ENCODE assay signal across 8 mouse cellular contexts in the genomic region with DNA sequence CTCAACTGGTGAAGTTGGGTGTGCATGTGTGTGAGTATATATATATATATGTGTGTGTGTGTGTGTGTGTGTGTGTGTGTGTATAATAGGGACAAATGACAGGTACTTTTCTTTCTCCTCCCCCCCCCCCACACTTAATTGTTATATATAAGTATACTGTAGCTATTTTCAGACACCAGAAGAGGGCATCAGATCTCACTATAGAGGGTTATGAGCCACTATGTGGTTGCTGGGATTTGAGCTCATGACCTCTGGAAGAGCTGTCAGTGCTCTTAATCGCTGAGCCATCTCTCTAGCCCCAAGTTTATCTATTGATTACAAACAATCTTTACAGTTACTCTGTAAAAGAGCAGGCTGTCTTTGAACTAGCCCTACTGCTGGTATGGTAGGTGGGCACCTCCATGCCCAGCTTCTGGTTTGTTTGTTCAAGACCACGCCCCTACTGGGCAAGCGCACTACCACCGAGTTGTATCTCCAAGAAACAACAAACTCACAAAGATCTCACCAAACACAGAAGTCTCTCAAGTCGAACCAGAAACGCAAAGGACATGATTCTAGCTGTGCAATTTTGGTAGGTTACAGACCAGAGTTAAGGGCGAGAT. TPM values are rescaled to one million over a fixed set of nuclear protein-coding genes. Genes with fewer than 3 reads are reported as not detected.
DNase-seq lines count a peak whose midpoint lies in the region; ATAC-seq and TF ChIP-seq lines count a peak whose summit lies in the region.

No protein-coding gene starts in this region.

- H3K36me3 ChIP-seq in liver, adult 2 months (ENCODE audit: control insufficient read depth, insufficient read depth, low read length): peaks cover 7% of the 10 kb centered on the region
- H3K36me3 ChIP-seq in embryonic facial prominence, embryonic 11.5 days (replicated peaks; ENCODE audit: control insufficient read depth, insufficient read depth, low read depth, low read length): no peaks in the 10 kb centered on the region
- peaks cover 10% of the 10 kb centered on the region for H3K36me3 ChIP-seq in intestine, postnatal 0 days (ENCODE audit: control insufficient read depth, insufficient read depth)
- H3K36me3 ChIP-seq in neural tube, embryonic 15.5 days: peaks cover 10% of the 10 kb centered on the region

- H3K4me1 ChIP-seq in liver, adult 2 months (ENCODE audit: control insufficient read depth, insufficient read depth, low read length): no peaks in the 10 kb centered on the region; the same call in 1 of the 2 replicates
- 0 out of 2 replicates have a peak, but pooled peaks cover 3% of the 10 kb centered on the region for H3K4me1 ChIP-seq in embryonic facial prominence, embryonic 11.5 days (ENCODE audit: control insufficient read depth, insufficient read depth, low read length)
- H3K4me1 ChIP-seq in intestine, postnatal 0 days (replicated peaks; ENCODE audit: control insufficient read depth, insufficient read depth, low read length): 0 out of 2 replicates have a peak, but pooled peaks cover 4% of the 10 kb centered on the region
- H3K4me1 ChIP-seq in neural tube, embryonic 15.5 days: peaks cover 32% of the 10 kb centered on the region

- peak overlapping the region; percentile 49; the same call in 1 of the 2 replicates for H3K9ac ChIP-seq in liver, adult 2 months (ENCODE audit: low read depth, low read length)
- H3K9ac ChIP-seq in embryonic facial prominence, embryonic 11.5 days (replicated peaks; ENCODE audit: low read length): no peak overlapping the region
- H3K9ac ChIP-seq in intestine, postnatal 0 days (ENCODE audit: low read depth, low read length): no peak overlapping the region
- no peak overlapping the region for H3K9ac ChIP-seq in neural tube, embryonic 15.5 days (replicated peaks)

- H3K27ac ChIP-seq in liver, adult 2 months (replicated peaks; ENCODE audit: insufficient read depth, low read depth, low read length): peak overlapping the region; percentile 68
- H3K27ac ChIP-seq in embryonic facial prominence, embryonic 11.5 days (replicated peaks; ENCODE audit: low read depth, low read length): no peak overlapping the region
- H3K27ac ChIP-seq in intestine, postnatal 0 days (ENCODE audit: low read depth, low read length): peak overlapping the region; percentile 46; the same call in 1 of the 2 replicates
- H3K27ac ChIP-seq in neural tube, embryonic 15.5 days (replicated peaks): peak overlapping the region; percentile 64

- no peak for TF ChIP-seq POLR2A in liver, adult 2 months (IDR thresholded peaks at IDR 0.05; ENCODE audit: extremely low read depth, insufficient read depth, low read length)

- no peaks in the 10 kb centered on the region for H3K9me3 ChIP-seq in embryonic facial prominence, embryonic 11.5 days (replicated peaks; ENCODE audit: control insufficient read depth, low read length)
- H3K9me3 ChIP-seq in intestine, postnatal 0 days (ENCODE audit: control insufficient read depth): no peaks in the 10 kb centered on the region
- H3K9me3 ChIP-seq in neural tube, embryonic 15.5 days (replicated peaks): no peaks in the 10 kb centered on the region

- no peak for ATAC-seq in embryonic facial prominence, embryonic 11.5 days (replicated peaks; ENCODE audit: insufficient number of reproducible peaks, low FRiP score, low TSS enrichment, low read depth)
- peak; percentile 47 for ATAC-seq in intestine, postnatal 0 days
- ATAC-seq in neural tube, embryonic 15.5 days (ENCODE audit: low FRiP score): peak; percentile 71

- peak overlapping the region; percentile 66 for H3K4me2 ChIP-seq in embryonic facial prominence, embryonic 11.5 days (ENCODE audit: low read depth, low read length)
- peak overlapping the region; percentile 88 for H3K4me2 ChIP-seq in intestine, postnatal 0 days (replicated peaks; ENCODE audit: low read depth)
- peak overlapping the region; percentile 68 for H3K4me2 ChIP-seq in neural tube, embryonic 15.5 days

- DNase-seq in liver, adult 2 months (ENCODE audit: extremely low read depth, low read depth, low spot score): peak; percentile 69
- DNase-seq in liver: no peak
- DNase-seq in embryonic facial prominence, embryonic 11.5 days (ENCODE audit: low spot score): no peak
- no peak for DNase-seq in ovary, postnatal 14 days (ENCODE audit: low spot score)
- no peak for DNase-seq in cerebellum, adult 8-10 months
- DNase-seq in kidney, adult 8-10 months: no peak

- H3K79me2 ChIP-seq in liver, adult 2 months (ENCODE audit: control insufficient read depth, insufficient read depth, low read length): peaks cover 7% of the 10 kb centered on the region; the same call in 1 of the 2 replicates

- WGBS in liver, adult 2 months: under 1% methylated on average over 7 of the region's 7 CpGs
- WGBS in embryonic facial prominence, embryonic 11.5 days: under 1% methylated on average over 7 of the region's 7 CpGs
- 3% methylated on average over 7 of the region's 7 CpGs for WGBS in intestine, postnatal 0 days
- WGBS in neural tube, embryonic 15.5 days: 3% methylated on average over 7 of the region's 7 CpGs

- no peaks in the 10 kb centered on the region for H3K27me3 ChIP-seq in liver, adult 2 months (ENCODE audit: control insufficient read depth, insufficient read depth, low read length)
- H3K27me3 ChIP-seq in embryonic facial prominence, embryonic 11.5 days (ENCODE audit: control insufficient read depth, insufficient read depth, low read length): no peaks in the 10 kb centered on the region
- H3K27me3 ChIP-seq in intestine, postnatal 0 days (replicated peaks; ENCODE audit: control insufficient read depth, insufficient read depth, low read length): no peaks in the 10 kb centered on the region
- H3K27me3 ChIP-seq in neural tube, embryonic 15.5 days (replicated peaks): no peaks in the 10 kb centered on the region

- peak overlapping the region; percentile 52 for H3K4me3 ChIP-seq in liver, adult 2 months (ENCODE audit: insufficient read depth, low read depth, low read length)
- H3K4me3 ChIP-seq in embryonic facial prominence, embryonic 11.5 days (ENCODE audit: low read depth, low read length): peak overlapping the region; percentile 57
- H3K4me3 ChIP-seq in intestine, postnatal 0 days (ENCODE audit: low read depth, low read length): peak overlapping the region; percentile 92
- peak overlapping the region; percentile 57 for H3K4me3 ChIP-seq in neural tube, embryonic 15.5 days (replicated peaks)

- TF ChIP-seq CTCF in liver, adult 2 months (IDR thresholded peaks at IDR 0.05; ENCODE audit: low read depth, low read length): no peak
- peak; percentile 23; the same call in 1 of the 2 replicates for TF ChIP-seq CTCF in intestine, postnatal 0 days (IDR thresholded peaks at IDR 0.05; ENCODE audit: low read depth)

RNA-seq across cellular contexts. Expression of a gene that starts 0.3 kb away (rescaled TPM):
- 12.9 and 13.6 TPM in 2 replicates for total RNA-seq in liver, adult 2 months (2014; rRNA removed)
- 19.0 and 27.8 TPM in 2 replicates for polyA plus RNA-seq in liver, adult 2 months (2012; rRNA removed)
- polyA plus RNA-seq in embryonic facial prominence, embryonic 11.5 days (2014; fragmentation: Nextera tagmentation; extraction: Ambion mirVana): 34.6 and 37.2 TPM in 2 replicates
- polyA plus RNA-seq in intestine, postnatal 0 days (2015; fragmentation: Nextera tagmentation; extraction: Ambion mirVana): 11.7 and 12.5 TPM in 2 replicates
- 32.7 and 34.2 TPM in 2 replicates for polyA plus RNA-seq in neural tube, embryonic 15.5 days (2015; fragmentation: Nextera tagmentation; extraction: Ambion mirVana)

RNA-seq across cellular contexts. Expression of a gene that starts 0.5 kb away (rescaled TPM):
- total RNA-seq in liver, adult 2 months (2014; rRNA removed): 243 and 269 TPM in 2 replicates
- polyA plus RNA-seq in liver, adult 2 months (2012; rRNA removed): 152 and 181 TPM in 2 replicates
- 206 and 237 TPM in 2 replicates for polyA plus RNA-seq in embryonic facial prominence, embryonic 11.5 days (2014; fragmentation: Nextera tagmentation; extraction: Ambion mirVana)
- polyA plus RNA-seq in intestine, postnatal 0 days (2015; fragmentation: Nextera tagmentation; extraction: Ambion mirVana): 534 and 558 TPM in 2 replicates
- 435 and 492 TPM in 2 replicates for polyA plus RNA-seq in neural tube, embryonic 15.5 days (2015; fragmentation: Nextera tagmentation; extraction: Ambion mirVana)

RNA-seq across cellular contexts. Expression of a gene that starts 45.1 kb away (rescaled TPM):
- total RNA-seq in liver, adult 2 months (2014; rRNA removed): 10.3 and 14.0 TPM in 2 replicates
- 10.7 and 15.5 TPM in 2 replicates for polyA plus RNA-seq in liver, adult 2 months (2012; rRNA removed)
- polyA plus RNA-seq in embryonic facial prominence, embryonic 11.5 days (2014; fragmentation: Nextera tagmentation; extraction: Ambion mirVana): 24.2 and 27.9 TPM in 2 replicates
- 10.3 and 11.2 TPM in 2 replicates for polyA plus RNA-seq in intestine, postnatal 0 days (2015; fragmentation: Nextera tagmentation; extraction: Ambion mirVana)
- polyA plus RNA-seq in neural tube, embryonic 15.5 days (2015; fragmentation: Nextera tagmentation; extraction: Ambion mirVana): 42.7 and 43.4 TPM in 2 replicates
